Mouse (Mus musculus) ES-E14 (cell line): ENCODE results near the gene Prpf4b. TPM values are rescaled to one million over a fixed set of nuclear protein-coding genes. Genes with fewer than 3 reads are reported as not detected.
"Not testable (repeated sequence)": the region's sequence is repeated elsewhere in the genome, so short reads cannot be mapped to it uniquely, and the experiment has no call there.

Experiments
- DNase-seq: peaks from one replicate; pipeline ENCODE4 v3.0.0-alpha.2; 2013; ENCODE audit warnings: low read depth, low spot score
- H3K27ac ChIP-seq: 2 replicates; pipeline ENCODE4 v1.5.1; 2012; ENCODE audit warnings: low read depth, mild to moderate bottlenecking, low read length, moderate library complexity, mixed read lengths; ENCODE audit not compliant: poor library complexity, insufficient read depth, severe bottlenecking
- H3K36me3 ChIP-seq: 2 replicates; pipeline ENCODE4 v1.6.1; 2012; ENCODE audit warnings: mild to moderate bottlenecking, low read length, moderate library complexity, mixed read lengths; ENCODE audit not compliant: control insufficient read depth, poor library complexity, insufficient read depth, severe bottlenecking
- H3K4me1 ChIP-seq, 2 experiments: fragments of 150-350 bp in 1 of 2; sonication (generic) in 1 of 2; 2 replicates each; pipeline ENCODE4 v1.6.1; 2012; ENCODE audit warnings: low read length in 2 of 2, mild to moderate bottlenecking in 1 of 2, mixed read lengths in 1 of 2; ENCODE audit not compliant: control insufficient read depth in 2 of 2, insufficient read depth in 2 of 2, poor library complexity in 1 of 2
- H3K4me3 ChIP-seq, 2 experiments: fragments of 150-350 bp in 1 of 2; sonication (generic) in 1 of 2; 2 replicates each; pipeline ENCODE4 v1.5.1; 2012; ENCODE audit warnings: low read length in 2 of 2, low read depth in 1 of 2, mild to moderate bottlenecking in 1 of 2, mixed read lengths in 1 of 2; ENCODE audit not compliant: insufficient read depth in 1 of 2, poor library complexity in 1 of 2, severe bottlenecking in 1 of 2
- H3K9ac ChIP-seq: 2 replicates; pipeline ENCODE4 v1.6.1; 2012; ENCODE audit warnings: low read depth, mild to moderate bottlenecking, low read length, mixed read lengths; ENCODE audit not compliant: poor library complexity, insufficient read depth, severe bottlenecking
- H3K9me3 ChIP-seq: fragments of 150-350 bp; sonication (generic); 2 replicates; pipeline ENCODE4 v1.6.1; 2012; ENCODE audit warnings: low read depth, mild to moderate bottlenecking, low read length; ENCODE audit not compliant: control insufficient read depth, insufficient read depth
- CHD2 ChIP-seq: IDR thresholded peaks from 2 replicates; pipeline ENCODE4 v1.6.1; 2014; ENCODE audit warnings: mild to moderate bottlenecking, low read depth, low read length, inconsistent platforms
- HCFC1 ChIP-seq: IDR thresholded peaks from 2 replicates; pipeline ENCODE4 v1.6.1; 2012; ENCODE audit warnings: low read length, inconsistent platforms, borderline replicate concordance; ENCODE audit not compliant: insufficient read depth
- MAFK ChIP-seq: IDR thresholded peaks from 2 replicates; pipeline ENCODE4 v1.6.1; 2014; ENCODE audit warnings: mild to moderate bottlenecking, low read depth, low read length, inconsistent platforms; ENCODE audit not compliant: insufficient read depth
- ZC3H11A ChIP-seq: IDR thresholded peaks from 2 replicates; pipeline ENCODE4 v1.6.1; 2012; ENCODE audit warnings: low read depth, mild to moderate bottlenecking, inconsistent platforms, low read length, borderline replicate concordance
- ZNF384 ChIP-seq: IDR thresholded peaks from 2 replicates; pipeline ENCODE4 v1.6.1; 2012; ENCODE audit warnings: low read depth, low read length, inconsistent platforms
- in situ Hi-C, 2 experiments: fragments of 600-800 bp; cut with MboI; formaldehyde crosslinking; loops; one replicate each; pipeline ENCODE4 v1.15.1; 2025; ENCODE audit warnings: low sequenced_read_pairs in 2 of 2, inconsistent platforms in 1 of 2; ENCODE audit not compliant: unreplicated experiment in 2 of 2
- total RNA-seq: library from RNA; depleted of rRNA; stranded (reverse); fragments of 300-350 nt; gene quantifications from 2 replicates; pipeline ENCODE4 v1.2.3, GENCODE M21; 2012; rRNA removed

Prpf4b gene
- total RNA-seq, 1 experiment = 85.3 TPM

DNA sequence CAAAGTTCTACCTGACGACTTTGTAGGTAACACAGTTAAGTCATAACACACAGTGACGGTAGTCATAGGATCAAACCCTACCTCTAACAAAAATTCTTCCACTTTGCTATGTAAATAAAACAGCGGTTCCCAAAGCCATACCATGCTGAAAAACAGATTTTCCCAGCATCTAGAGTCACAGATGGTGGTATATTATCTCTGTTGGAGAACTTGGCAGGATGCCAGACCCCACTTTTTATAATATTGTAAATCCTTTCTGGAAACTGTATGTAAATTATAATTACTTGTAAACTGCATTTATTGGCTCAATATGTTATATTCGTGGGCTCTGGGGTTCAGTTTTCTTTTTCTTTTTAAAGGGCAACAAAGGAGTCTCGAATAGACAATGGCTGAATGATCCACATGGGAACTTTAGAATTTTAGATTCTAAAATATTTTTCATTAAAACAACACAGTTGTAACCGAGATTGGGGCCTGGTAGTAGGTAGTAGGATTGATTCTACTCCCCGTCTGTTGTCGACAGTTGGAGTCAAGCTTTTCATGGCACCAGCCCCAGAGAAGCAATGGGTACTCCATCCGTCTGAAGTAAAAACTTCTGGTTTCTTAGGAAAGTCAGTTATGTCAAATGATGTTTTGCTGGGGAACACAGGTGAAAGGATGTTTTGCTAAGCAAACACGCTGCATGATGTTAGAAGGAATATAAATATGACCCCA, 60.0 kb downstream of the Prpf4b start:
- DNase-seq = no peak
- no peaks in the 10 kb centered on the region for H3K9me3 ChIP-seq
- in situ Hi-C loops = no loop called here
- no peak overlapping the region for H3K9ac ChIP-seq
- H3K36me3 ChIP-seq = no peaks in the 10 kb centered on the region
- no peak overlapping the region for H3K4me3 ChIP-seq
- no peak for TF ChIP-seq CHD2
- TF ChIP-seq HCFC1 = no peak
- TF ChIP-seq ZC3H11A = no peak
- no peak for TF ChIP-seq ZNF384
- no peak for TF ChIP-seq MAFK
- H3K4me1 ChIP-seq = no peaks in the 10 kb centered on the region
- no peak overlapping the region for H3K27ac ChIP-seq

DNA sequence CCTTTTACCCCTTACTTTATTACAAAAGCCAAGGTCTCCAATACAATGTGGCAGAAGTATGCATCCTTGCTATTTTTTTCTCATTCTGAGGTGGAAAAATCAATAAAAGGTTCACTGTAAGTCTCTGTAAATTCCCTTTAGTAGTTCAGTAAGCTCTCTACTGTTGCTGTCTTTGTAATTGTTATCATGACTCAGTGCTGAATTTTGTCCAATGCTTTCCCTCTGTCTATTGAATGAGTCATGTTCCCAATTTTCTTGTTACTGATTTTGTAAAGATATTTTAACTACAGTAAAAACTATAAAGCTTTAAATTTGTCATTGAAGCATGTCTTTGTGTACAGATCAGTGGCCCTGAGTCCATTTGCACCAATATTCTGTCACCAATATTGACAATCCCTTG, 67.3 kb downstream of the Prpf4b start:
- Histone ChIP-seq H3K4me3 (no peak overlapping the region), H3K36me3 (no peaks in the 10 kb centered on the region), H3K9me3 (no peaks in the 10 kb centered on the region), H3K9ac (no peak overlapping the region), H3K27ac (no peak overlapping the region), H3K4me1 (no peaks in the 10 kb centered on the region)
- TF ChIP-seq MAFK = no peak
- TF ChIP-seq CHD2 = no peak
- no peak for TF ChIP-seq HCFC1
- no peak for TF ChIP-seq ZC3H11A
- TF ChIP-seq ZNF384 = no peak
- in situ Hi-C loops = no loop called here
- DNase-seq = no peak

DNA sequence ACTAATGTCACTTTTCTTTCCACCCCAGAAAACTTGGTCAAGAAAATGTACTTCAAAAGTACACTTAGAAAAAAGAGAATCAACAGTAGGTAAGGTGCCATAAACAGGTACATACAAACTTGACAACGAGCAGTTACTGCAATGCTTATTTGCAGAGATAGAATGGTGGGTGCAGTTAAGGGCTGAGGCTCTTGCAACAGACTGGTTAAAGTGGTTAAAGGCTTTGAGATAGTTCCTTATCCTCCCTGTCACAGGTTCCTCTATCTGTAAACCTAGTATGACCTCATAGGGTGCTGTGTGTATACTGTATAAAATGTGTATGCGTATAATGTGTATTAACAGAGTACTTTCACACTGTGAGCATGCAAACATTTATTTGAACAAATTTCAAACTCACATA, 76.3 kb downstream of the Prpf4b start:
- in situ Hi-C loops, H3K9me3 ChIP-seq, H3K9ac ChIP-seq, H3K4me1 ChIP-seq, DNase-seq, H3K4me3 ChIP-seq, H3K36me3 ChIP-seq, H3K27ac ChIP-seq: not testable (repeated sequence)

Other genes with a start within 250 kb of the Prpf4b start
- gene Pxdc1, start 221.8 kb upstream of the Prpf4b start, total RNA-seq = 7.0 and 16.6 TPM in 2 replicates
- 0.21 and 0.27 TPM in 2 replicates for gene Fam50b, start 140.5 kb upstream of the Prpf4b start, total RNA-seq
- 0.18 TPM in 1 of 2 replicates, not detected in the other for gene Fam217a, start 49.0 kb downstream of the Prpf4b start, total RNA-seq
- gene 4933417A18Rik, start 49.1 kb downstream of the Prpf4b start, total RNA-seq = not detected in 2 replicates
- 0.21 and 0.54 TPM in 2 replicates for gene Eci3, start 88.5 kb downstream of the Prpf4b start, total RNA-seq
- gene Eci2, start 151.8 kb downstream of the Prpf4b start, total RNA-seq = 31.0 and 36.7 TPM in 2 replicates